Mouse (Mus musculus) embryonic facial prominence, embryonic 13.5 days (tissue): ENCODE measurements around the gene Gfod2. TPM values are rescaled to one million over a fixed set of nuclear protein-coding genes. Genes with fewer than 3 reads are reported as not detected.

Experiments used
- ATAC-seq: fragments of 200-750 bp; cut with Nextera tagmentation; 2 replicates; pipeline ENCODE4 v1.8.0; 2017; ENCODE audit warnings: low read depth; ENCODE audit not compliant: insufficient number of reproducible peaks, insufficient read depth, low FRiP score, low TSS enrichment
- H3K27ac ChIP-seq: fragments of 300-500 bp; sonication (generic); 2 replicates; pipeline ENCODE4 v1.5.1; 2015; ENCODE audit warnings: moderate library complexity, mild to moderate bottlenecking, inconsistent platforms
- H3K27me3 ChIP-seq: fragments of 300-500 bp; sonication (generic); 2 replicates; pipeline ENCODE4 v1.6.1; 2015; ENCODE audit warnings: mild to moderate bottlenecking, inconsistent platforms
- H3K36me3 ChIP-seq: fragments of 300-500 bp; sonication (generic); 2 replicates; pipeline ENCODE4 v1.6.1; 2015; ENCODE audit warnings: mild to moderate bottlenecking, inconsistent platforms
- H3K4me1 ChIP-seq: fragments of 300-500 bp; sonication (generic); 2 replicates; pipeline ENCODE4 v1.6.1; 2015; ENCODE audit warnings: inconsistent platforms
- H3K4me2 ChIP-seq: fragments of 300-500 bp; sonication (generic); 2 replicates; pipeline ENCODE4 v1.6.1; 2015; ENCODE audit warnings: moderate library complexity, mild to moderate bottlenecking, inconsistent platforms
- H3K4me3 ChIP-seq: fragments of 300-500 bp; sonication (generic); 2 replicates; pipeline ENCODE4 v1.5.1; 2015; ENCODE audit warnings: mild to moderate bottlenecking, inconsistent platforms
- H3K9ac ChIP-seq: fragments of 300-500 bp; sonication (generic); 2 replicates; pipeline ENCODE4 v1.6.1; 2015; ENCODE audit warnings: mild to moderate bottlenecking, inconsistent platforms
- H3K9me3 ChIP-seq: fragments of 300-500 bp; sonication (generic); 2 replicates; pipeline ENCODE4 v1.6.1; 2016; ENCODE audit warnings: inconsistent platforms
- WGBS: fragments of 180-500 bp; shearing (Covaris S2); methylation state at CpG from one replicate; pipeline ENCODE4 v1.1.7; 2015; ENCODE audit warnings: mixed read lengths; 5-methylcytosine and 5-hydroxymethylcytosine counted together
- polyA plus RNA-seq: library from polyadenylated mRNA; unstranded; fragments of >200 nt; fragmentation: Nextera tagmentation; extraction: Ambion mirVana; gene quantifications from 2 replicates; pipeline ENCODE4 v1.2.1, GENCODE M21; 2015

Gfod2 gene
- polyA plus RNA-seq, 1 experiment from 2014 or later: 27.5 TPM

DNA sequence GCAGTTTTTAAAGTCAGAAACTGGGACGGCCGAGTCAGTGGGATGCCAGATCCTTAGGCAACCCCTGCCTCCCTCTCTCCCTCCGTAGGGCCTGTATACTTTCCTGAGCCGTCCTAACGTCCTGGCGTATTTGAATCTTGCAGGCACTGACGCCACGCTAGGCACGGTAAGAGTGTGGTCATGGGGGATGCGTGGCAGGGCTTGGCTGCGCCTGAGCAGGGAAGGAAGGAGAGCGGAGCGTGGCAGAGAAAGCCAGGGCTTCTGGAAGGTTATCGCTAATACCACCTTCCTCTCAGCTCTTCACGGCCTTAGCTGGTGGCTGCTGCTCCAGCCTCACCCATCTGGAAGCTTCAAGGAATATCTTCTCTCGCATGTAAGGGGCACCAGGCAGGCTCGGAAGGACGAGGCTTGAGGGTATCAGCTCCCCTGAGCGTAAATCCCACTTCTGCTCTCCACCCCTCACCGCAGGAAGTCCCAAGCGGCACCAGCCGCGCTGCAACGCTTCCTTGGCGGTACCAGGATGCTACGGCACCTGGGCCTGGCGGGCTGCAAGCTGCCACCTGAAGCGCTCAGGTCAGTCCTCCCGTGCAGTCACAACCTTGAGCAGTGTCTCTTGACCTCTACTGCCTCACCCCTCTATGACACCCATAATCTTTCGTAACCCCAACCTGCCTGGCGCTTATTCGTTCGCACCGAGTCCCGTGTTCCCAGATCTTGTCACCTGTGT, 69.0 kb downstream of the Gfod2 start:
- 61% methylated on average over 35 of the region's 35 CpGs for WGBS
- peaks cover 18% of the 10 kb centered on the region for H3K4me1 ChIP-seq
- 0 out of 2 replicates have a peak overlapping the region, but pooled peaks have one; percentile 32 for H3K9ac ChIP-seq
- H3K27me3 ChIP-seq: peaks cover 5% of the 10 kb centered on the region
- no peaks in the 10 kb centered on the region; the same call in 1 of the 2 replicates for H3K9me3 ChIP-seq
- ATAC-seq: no peak
- H3K4me3 ChIP-seq: no peak overlapping the region
- no peak overlapping the region for H3K4me2 ChIP-seq
- H3K36me3 ChIP-seq: peaks cover 3% of the 10 kb centered on the region; the same call in 1 of the 2 replicates
- H3K27ac ChIP-seq: no peak overlapping the region

DNA sequence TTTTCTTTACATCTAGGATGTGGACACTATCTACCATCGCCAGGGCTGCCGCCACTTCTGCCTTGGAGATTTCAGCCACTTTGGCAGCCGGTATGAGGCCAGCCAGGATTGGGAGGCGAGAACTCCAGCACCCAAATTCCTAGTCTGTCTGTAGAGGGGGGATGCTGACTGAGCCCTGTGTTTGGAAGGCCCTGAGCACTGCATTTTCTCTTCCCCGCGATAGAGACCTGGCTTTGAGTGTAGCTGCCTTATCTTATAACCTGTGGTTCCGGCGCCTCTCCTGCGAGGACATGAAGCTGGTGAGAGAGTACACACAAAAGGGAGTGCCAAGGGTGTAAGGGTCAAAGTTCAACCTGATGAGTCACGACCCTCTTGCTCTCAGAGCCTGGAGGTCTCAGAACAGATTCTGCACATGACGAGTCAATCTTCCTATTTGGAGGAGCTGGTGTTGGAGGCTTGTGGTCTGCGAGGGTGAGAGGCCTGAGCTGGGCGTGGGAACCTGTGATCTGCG, 70.2 kb downstream of the Gfod2 start:
- whole genome bisulfite sequencing: 68% methylated on average over 14 of the region's 14 CpGs
- Histone ChIP-seq H3K4me1 (peaks cover 9% of the 10 kb centered on the region; the same call in 1 of the 2 replicates), H3K27me3 (no peaks in the 10 kb centered on the region), H3K9me3 (no peaks in the 10 kb centered on the region; the same call in 1 of the 2 replicates), H3K27ac (no peak overlapping the region), H3K36me3 (peaks cover 12% of the 10 kb centered on the region), H3K4me3 (no peak overlapping the region), H3K4me2 (no peak overlapping the region), H3K9ac (no peak overlapping the region)
- no peak for ATAC-seq

- H3K4me3 ChIP-seq: no peak overlapping the region
- no peak overlapping the region for H3K4me2 ChIP-seq
- H3K27ac ChIP-seq: no peak overlapping the region
- no peak for ATAC-seq
- H3K4me1 ChIP-seq: peaks cover 9% of the 10 kb centered on the region; the same call in 1 of the 2 replicates
- H3K36me3 ChIP-seq: peaks cover 17% of the 10 kb centered on the region
- 70% methylated on average over 8 of the region's 8 CpGs for WGBS
- H3K9ac ChIP-seq: no peak overlapping the region
- no peaks in the 10 kb centered on the region for H3K27me3 ChIP-seq
- H3K9me3 ChIP-seq: no peaks in the 10 kb centered on the region
Observed at GRCm38 (mm10) chr8:105687512-105687911, 71.0 kb downstream of the Gfod2 start.

DNA sequence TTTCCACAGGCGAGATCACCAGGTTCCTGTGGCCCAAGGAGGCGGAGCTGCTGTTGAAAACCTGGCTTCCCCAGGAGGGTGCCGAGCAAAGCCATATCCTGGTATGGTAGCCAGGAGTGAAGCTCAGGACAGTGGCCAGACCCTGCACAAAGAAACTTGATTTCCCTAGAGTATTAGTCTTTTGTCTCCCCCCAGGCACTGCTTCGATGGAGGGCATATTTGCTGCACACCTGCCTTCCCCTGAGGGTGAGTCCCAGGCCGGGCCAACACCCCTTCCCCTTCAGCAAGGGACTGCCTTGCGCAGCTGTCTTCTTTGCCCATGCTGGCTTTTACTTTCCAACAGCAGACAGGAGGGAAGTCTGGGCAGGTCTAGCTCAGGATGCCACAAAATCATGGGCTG, 71.9 kb downstream of the Gfod2 start:
- Histone ChIP-seq H3K9me3 (no peaks in the 10 kb centered on the region), H3K27me3 (no peaks in the 10 kb centered on the region), H3K4me3 (no peak overlapping the region), H3K4me2 (no peak overlapping the region), H3K4me1 (peaks cover 9% of the 10 kb centered on the region; the same call in 1 of the 2 replicates), H3K9ac (no peak overlapping the region), H3K27ac (no peak overlapping the region), H3K36me3 (peaks cover 26% of the 10 kb centered on the region)
- ATAC-seq: no peak
- WGBS: 55% methylated on average over 6 of the region's 6 CpGs

DNA sequence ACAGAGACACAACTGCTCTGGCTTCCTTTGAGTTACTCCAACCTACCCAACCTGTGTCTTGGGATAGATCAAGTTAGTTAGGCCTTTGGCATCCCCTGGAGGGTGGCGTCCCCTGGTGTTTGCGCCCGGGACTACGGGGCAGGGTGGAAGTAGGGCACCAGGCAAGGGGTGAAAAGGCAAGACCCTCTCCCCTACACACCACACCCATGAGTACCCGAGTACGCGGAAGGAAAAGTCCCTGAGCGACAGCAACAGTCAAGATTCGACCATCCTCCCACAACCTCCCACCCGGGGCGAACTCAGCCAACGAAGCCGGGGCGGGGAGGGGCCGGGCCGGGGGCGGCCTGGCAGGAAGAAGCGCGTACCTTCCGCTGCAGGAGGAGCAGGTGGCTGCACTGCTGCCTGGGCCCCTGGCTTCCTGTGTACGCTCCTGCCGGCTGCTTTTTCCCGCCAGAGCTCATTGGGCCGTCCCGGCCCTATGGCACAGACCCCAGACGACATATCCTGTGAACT, 72.6 kb downstream of the Gfod2 start, which contains the start of gene Carmil2:
Gene Carmil2, plus strand, starts transcription at position 479 of the 513 bp plus-strand sequence.
- peak; percentile 20; the same call in 1 of the 2 replicates for ATAC-seq
- Histone ChIP-seq H3K4me1 (peaks cover 9% of the 10 kb centered on the region; the same call in 1 of the 2 replicates), H3K36me3 (peaks cover 33% of the 10 kb centered on the region), H3K4me2 (peak within 1 kb of the TSS; percentile 47), H3K9me3 (no peaks in the 10 kb centered on the region), H3K9ac (peak within 1 kb of the TSS; percentile 1; the same call in 1 of the 2 replicates), H3K27ac (no peak within 1 kb of the TSS), H3K27me3 (no peaks in the 10 kb centered on the region), H3K4me3 (peak within 1 kb of the TSS; percentile 7; the same call in 1 of the 2 replicates)
- 7% methylated on average over 26 of the region's 26 CpGs for WGBS

DNA sequence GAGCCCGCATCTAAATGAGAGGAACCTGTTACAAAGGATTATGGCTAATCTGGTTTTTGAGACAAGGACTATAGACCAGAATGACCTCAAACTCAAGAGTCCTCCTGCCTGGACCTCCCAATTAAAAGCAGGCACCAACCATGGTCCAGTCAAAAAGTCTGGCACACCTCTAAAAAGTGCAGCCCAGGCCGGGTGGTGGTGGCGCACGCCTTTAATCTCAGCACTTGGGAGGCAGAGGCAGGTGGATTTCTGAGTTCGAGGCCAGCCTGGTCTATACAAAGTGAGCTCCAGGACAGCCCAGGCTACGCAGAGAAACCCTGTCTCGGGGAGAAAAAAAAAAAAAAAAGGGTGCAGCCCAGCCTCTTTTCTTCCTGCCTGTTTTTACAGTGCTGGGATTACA, 73.1 kb downstream of the Gfod2 start:
- H3K9me3 ChIP-seq: no peaks in the 10 kb centered on the region
- no peak overlapping the region for H3K4me3 ChIP-seq
- no peak overlapping the region; the same call in 1 of the 2 replicates for H3K9ac ChIP-seq
- no peak for ATAC-seq
- no peak overlapping the region for H3K4me2 ChIP-seq
- H3K27ac ChIP-seq: no peak overlapping the region
- H3K27me3 ChIP-seq: no peaks in the 10 kb centered on the region
- WGBS: 71% methylated on average over 7 of the region's 7 CpGs
- H3K4me1 ChIP-seq: peaks cover 9% of the 10 kb centered on the region; the same call in 1 of the 2 replicates
- H3K36me3 ChIP-seq: peaks cover 38% of the 10 kb centered on the region

DNA sequence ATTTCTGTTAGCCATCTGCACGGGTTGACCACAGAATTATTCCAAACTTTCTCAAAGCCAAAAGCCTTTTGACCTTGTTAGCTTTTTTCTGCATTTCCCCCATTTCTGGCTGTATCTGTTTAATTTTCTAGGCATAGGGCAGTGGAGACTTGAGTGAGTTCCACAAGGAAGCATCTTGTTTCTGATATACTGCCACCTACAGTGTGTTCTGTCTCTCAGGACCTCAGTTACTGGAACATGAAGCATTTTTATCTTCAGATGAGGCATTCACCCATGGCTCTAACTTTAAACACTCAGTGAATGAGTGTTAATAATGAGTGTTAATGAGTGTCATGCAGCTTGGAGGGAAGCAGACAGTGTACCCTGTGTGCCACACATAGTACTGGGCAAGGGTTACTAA, 80.6 kb downstream of the Gfod2 start:
- Histone ChIP-seq H3K4me1 (no peaks in the 10 kb centered on the region), H3K4me2 (no peak overlapping the region), H3K9ac (no peak overlapping the region), H3K4me3 (no peak overlapping the region), H3K9me3 (no peaks in the 10 kb centered on the region), H3K36me3 (peaks cover 93% of the 10 kb centered on the region), H3K27ac (no peak overlapping the region), H3K27me3 (no peaks in the 10 kb centered on the region)
- 84% methylated on average over 1 of the region's 1 CpGs for WGBS
- no peak for ATAC-seq

Other genes starting within 250 kb of the Gfod2 start
- gene Hsd11b2, start 239.9 kb downstream of the Gfod2 start, polyA plus RNA-seq: 0.87 and 1.1 TPM in 2 replicates
- gene Atp6v0d1, start 192.6 kb downstream of the Gfod2 start, polyA plus RNA-seq: 78.4 and 80.4 TPM in 2 replicates
- 18.6 and 18.7 TPM in 2 replicates for gene Ripor1, start 153.4 kb downstream of the Gfod2 start, polyA plus RNA-seq
- 136 and 146 TPM in 2 replicates for gene Ctcf, start 122.1 kb downstream of the Gfod2 start, polyA plus RNA-seq
- gene Agrp, start 121.3 kb downstream of the Gfod2 start, polyA plus RNA-seq: 0.90 and 2.1 TPM in 2 replicates
- 0.61 and 0.84 TPM in 2 replicates for gene Carmil2, start 72.4 kb downstream of the Gfod2 start, polyA plus RNA-seq
- gene Acd, start 57.6 kb downstream of the Gfod2 start, polyA plus RNA-seq: 72.3 and 84.3 TPM in 2 replicates
- gene Pard6a, start 57.5 kb downstream of the Gfod2 start, polyA plus RNA-seq: 18.9 and 21.5 TPM in 2 replicates
- gene 4933405L10Rik, start 51.0 kb downstream of the Gfod2 start, polyA plus RNA-seq: 0.25 and 0.36 TPM in 2 replicates
- gene Enkd1, start 50.5 kb downstream of the Gfod2 start, polyA plus RNA-seq: 28.6 and 34.5 TPM in 2 replicates
- gene Ranbp10, start 68.7 kb upstream of the Gfod2 start, polyA plus RNA-seq: 15.1 and 17.8 TPM in 2 replicates
- gene Tsnaxip1, start 69.1 kb upstream of the Gfod2 start, polyA plus RNA-seq: 0.21 and 0.24 TPM in 2 replicates
- gene Cenpt, start 94.6 kb upstream of the Gfod2 start, polyA plus RNA-seq: 56.0 and 58.7 TPM in 2 replicates
- 73.5 and 77.5 TPM in 2 replicates for gene Thap11, start 96.5 kb upstream of the Gfod2 start, polyA plus RNA-seq
- 191 and 275 TPM in 2 replicates for gene Nutf2, start 101.9 kb upstream of the Gfod2 start, polyA plus RNA-seq
- 54.1 and 58.3 TPM in 2 replicates for gene Edc4, start 122.2 kb upstream of the Gfod2 start, polyA plus RNA-seq
- gene Nrn1l, start 134.9 kb upstream of the Gfod2 start, polyA plus RNA-seq: 0.51 and 0.77 TPM in 2 replicates
- 43.0 and 43.2 TPM in 2 replicates for gene Pskh1, start 141.8 kb upstream of the Gfod2 start, polyA plus RNA-seq
- gene Ctrl, start 175.2 kb upstream of the Gfod2 start, polyA plus RNA-seq: 1.3 and 1.8 TPM in 2 replicates
- gene Psmb10, start 179.8 kb upstream of the Gfod2 start, polyA plus RNA-seq: 28.6 and 29.0 TPM in 2 replicates
- 2.8 and 5.6 TPM in 2 replicates for gene Lcat, start 184.7 kb upstream of the Gfod2 start, polyA plus RNA-seq
- gene Slc12a4, start 207.4 kb upstream of the Gfod2 start, polyA plus RNA-seq: 48.3 and 56.8 TPM in 2 replicates
- gene Dpep3, start 220.8 kb upstream of the Gfod2 start, polyA plus RNA-seq: not detected in 2 replicates
- gene Dus2, start 232.7 kb upstream of the Gfod2 start, polyA plus RNA-seq: 26.7 and 27.9 TPM in 2 replicates
- not detected in 2 replicates for gene Dpep2nb, start 247.3 kb upstream of the Gfod2 start, polyA plus RNA-seq